Mouse (Mus musculus): Measurements from ENCODE around the gene S100a10. TPM values are rescaled to one million over a fixed set of nuclear protein-coding genes. Genes with fewer than 3 reads are reported as not detected.
A peak's percentile ranks its signal among the peaks of the same experiment; 100 is the strongest.

S100a10 gene
- total and polyA plus RNA-seq, 2 experiments from 2014 or later = 174 to 247 TPM

- Histone ChIP-seq H3K4me2 (ENCODE audit: low read depth, low read length) (no peak overlapping the region), H3K36me3 (replicated peaks; ENCODE audit: control insufficient read depth, insufficient read depth, low read length) (peaks cover 37% of the 10 kb centered on the region), H3K9me3 (replicated peaks; ENCODE audit: control insufficient read depth, low read length) (no peaks in the 10 kb centered on the region), H3K27me3 (ENCODE audit: control insufficient read depth, insufficient read depth, low read length) (no peaks in the 10 kb centered on the region), H3K27ac (ENCODE audit: low read depth) (no peak overlapping the region), H3K9ac (replicated peaks; ENCODE audit: low read depth, low read length) (no peak overlapping the region), H3K4me3 (ENCODE audit: low read depth, low read length) (no peak overlapping the region), H3K4me1 (ENCODE audit: control insufficient read depth, insufficient read depth) (peaks cover 9% of the 10 kb centered on the region; the same call in 1 of the 2 replicates)
- WGBS = 82% methylated on average over 6 of the region's 6 CpGs
- TF ChIP-seq EP300 (IDR thresholded peaks at IDR 0.05; ENCODE audit: low read depth) (no peak), CTCF (IDR thresholded peaks at IDR 0.05; ENCODE audit: low read depth) (no peak)
- ATAC-seq (ENCODE audit: insufficient read depth, low read depth) (no peak), DNase-seq (ENCODE audit: low spot score) (no peak)
Measured at GRCm38 (mm10) chr3:93559961-93560360, 5.1 kb downstream of the S100a10 start.

- TF ChIP-seq EP300 (IDR thresholded peaks at IDR 0.05; ENCODE audit: low read depth) = no peak
- ATAC-seq (ENCODE audit: insufficient read depth, low read depth) = no peak
Measured at GRCm38 (mm10) chr3:93562372-93562771, 7.5 kb downstream of the S100a10 start.

GRCm38 (mm10) chr3:93563216-93563615, 8.3 kb downstream of the S100a10 start:
- Histone ChIP-seq H3K27me3 (ENCODE audit: control insufficient read depth, insufficient read depth, low read length) (no peaks in the 10 kb centered on the region), H3K27ac (ENCODE audit: low read depth) (no peak overlapping the region), H3K9me3 (replicated peaks; ENCODE audit: control insufficient read depth, low read length) (no peaks in the 10 kb centered on the region), H3K4me1 (ENCODE audit: control insufficient read depth, insufficient read depth) (peaks cover 17% of the 10 kb centered on the region), H3K9ac (replicated peaks; ENCODE audit: low read depth, low read length) (no peak overlapping the region), H3K4me3 (ENCODE audit: low read depth, low read length) (no peak overlapping the region), H3K36me3 (replicated peaks; ENCODE audit: control insufficient read depth, insufficient read depth, low read length) (peaks cover 37% of the 10 kb centered on the region), H3K4me2 (ENCODE audit: low read depth, low read length) (no peak overlapping the region)
- DNase-seq (ENCODE audit: low spot score) = no peak
- TF ChIP-seq CTCF (IDR thresholded peaks at IDR 0.05; ENCODE audit: low read depth) (no peak), EP300 (IDR thresholded peaks at IDR 0.05; ENCODE audit: low read depth) (no peak)
- WGBS = 90% methylated on average over 4 of the region's 4 CpGs
- no peak for ATAC-seq (ENCODE audit: insufficient read depth, low read depth)

More at GRCm38 (mm10) chr3:93562372-93562771, 7.5 kb downstream of the S100a10 start:
- H3K9ac ChIP-seq (replicated peaks; ENCODE audit: low read depth, low read length) = no peak overlapping the region
- H3K36me3 ChIP-seq (replicated peaks; ENCODE audit: control insufficient read depth, insufficient read depth, low read length) = peaks cover 37% of the 10 kb centered on the region
- peaks cover 9% of the 10 kb centered on the region; the same call in 1 of the 2 replicates for H3K4me1 ChIP-seq (ENCODE audit: control insufficient read depth, insufficient read depth)
- no peak overlapping the region for H3K27ac ChIP-seq (ENCODE audit: low read depth)
- H3K4me3 ChIP-seq (ENCODE audit: low read depth, low read length) = no peak overlapping the region
- no peak overlapping the region for H3K4me2 ChIP-seq (ENCODE audit: low read depth, low read length)
- WGBS = 74% methylated on average over 2 of the region's 2 CpGs
- H3K9me3 ChIP-seq (replicated peaks; ENCODE audit: control insufficient read depth, low read length) = no peaks in the 10 kb centered on the region
- no peak for DNase-seq (ENCODE audit: low spot score)
- no peaks in the 10 kb centered on the region for H3K27me3 ChIP-seq (ENCODE audit: control insufficient read depth, insufficient read depth, low read length)

- Histone ChIP-seq H3K4me3 (ENCODE audit: low read depth, low read length) (no peak overlapping the region), H3K27me3 (ENCODE audit: control insufficient read depth, insufficient read depth, low read length) (no peaks in the 10 kb centered on the region), H3K4me1 (ENCODE audit: control insufficient read depth, insufficient read depth) (peaks cover 11% of the 10 kb centered on the region; the same call in 1 of the 2 replicates), H3K36me3 (replicated peaks; ENCODE audit: control insufficient read depth, insufficient read depth, low read length) (peaks cover 24% of the 10 kb centered on the region), H3K9ac (replicated peaks; ENCODE audit: low read depth, low read length) (no peak overlapping the region), H3K4me2 (ENCODE audit: low read depth, low read length) (no peak overlapping the region), H3K27ac (ENCODE audit: low read depth) (no peak overlapping the region), H3K9me3 (replicated peaks; ENCODE audit: control insufficient read depth, low read length) (no peaks in the 10 kb centered on the region)
- DNase-seq (ENCODE audit: low spot score) (no peak), ATAC-seq (ENCODE audit: insufficient read depth, low read depth) (no peak)
- 73% methylated on average over 3 of the region's 3 CpGs for WGBS
- TF ChIP-seq EP300 (IDR thresholded peaks at IDR 0.05; ENCODE audit: low read depth) (no peak), CTCF (IDR thresholded peaks at IDR 0.05; ENCODE audit: low read depth) (no peak)
Measured at GRCm38 (mm10) chr3:93566892-93567291, 12.0 kb downstream of the S100a10 start.

GRCm38 (mm10) chr3:93567721-93568120, 12.8 kb downstream of the S100a10 start:
- H3K4me1 ChIP-seq (ENCODE audit: control insufficient read depth, insufficient read depth) = peaks cover 11% of the 10 kb centered on the region; the same call in 1 of the 2 replicates
- no peaks in the 10 kb centered on the region for H3K9me3 ChIP-seq (replicated peaks; ENCODE audit: control insufficient read depth, low read length)
- H3K4me3 ChIP-seq (ENCODE audit: low read depth, low read length) = no peak overlapping the region
- WGBS = 80% methylated on average over 6 of the region's 6 CpGs
- ATAC-seq (ENCODE audit: insufficient read depth, low read depth) (no peak), DNase-seq (ENCODE audit: low spot score) (no peak)
- peaks cover 18% of the 10 kb centered on the region for H3K36me3 ChIP-seq (replicated peaks; ENCODE audit: control insufficient read depth, insufficient read depth, low read length)
- H3K27ac ChIP-seq (ENCODE audit: low read depth) = peak overlapping the region; percentile 57
- TF ChIP-seq CTCF (IDR thresholded peaks at IDR 0.05; ENCODE audit: low read depth) = no peak
- no peak for TF ChIP-seq EP300 (IDR thresholded peaks at IDR 0.05; ENCODE audit: low read depth)
- no peaks in the 10 kb centered on the region for H3K27me3 ChIP-seq (ENCODE audit: control insufficient read depth, insufficient read depth, low read length)
- no peak overlapping the region for H3K9ac ChIP-seq (replicated peaks; ENCODE audit: low read depth, low read length)
- no peak overlapping the region for H3K4me2 ChIP-seq (ENCODE audit: low read depth, low read length)

GRCm38 (mm10) chr3:93568428-93569040, 13.7 kb downstream of the S100a10 start:
- H3K9me3 ChIP-seq (replicated peaks; ENCODE audit: control insufficient read depth, low read length) = no peaks in the 10 kb centered on the region
- WGBS = 40% methylated on average over 7 of the region's 7 CpGs
- H3K36me3 ChIP-seq (replicated peaks; ENCODE audit: control insufficient read depth, insufficient read depth, low read length) = peaks cover 11% of the 10 kb centered on the region
- H3K27me3 ChIP-seq (ENCODE audit: control insufficient read depth, insufficient read depth, low read length) = no peaks in the 10 kb centered on the region
- peak; percentile 81; the same call in 1 of the 2 replicates for TF ChIP-seq EP300 (IDR thresholded peaks at IDR 0.05; ENCODE audit: low read depth)
- TF ChIP-seq CTCF (IDR thresholded peaks at IDR 0.05; ENCODE audit: low read depth) = no peak
- peak overlapping the region; percentile 71 for H3K27ac ChIP-seq (ENCODE audit: low read depth)
- no peak overlapping the region; the same call in 1 of the 2 replicates for H3K4me2 ChIP-seq (ENCODE audit: low read depth, low read length)
- H3K4me1 ChIP-seq (ENCODE audit: control insufficient read depth, insufficient read depth) = peaks cover 11% of the 10 kb centered on the region; the same call in 1 of the 2 replicates
- no peak overlapping the region for H3K4me3 ChIP-seq (ENCODE audit: low read depth, low read length)
- ATAC-seq (ENCODE audit: insufficient read depth, low read depth) = peak; percentile 80
- DNase-seq (ENCODE audit: low spot score) = peak; percentile 90
- no peak overlapping the region for H3K9ac ChIP-seq (replicated peaks; ENCODE audit: low read depth, low read length)

Measured in heart, postnatal 0 days (tissue).